Mouse (Mus musculus) heart, embryonic 16.5 days (tissue): ENCODE data around the gene Msx3. TPM values are rescaled to one million over a fixed set of nuclear protein-coding genes. Genes with fewer than 3 reads are reported as not detected.

Experiments
- ATAC-seq: fragments of 200-750 bp; cut with Nextera tagmentation; replicated peaks from 2 replicates; pipeline ENCODE4 v1.8.0; 2017; ENCODE audit warnings: moderate number of reproducible peaks; ENCODE audit not compliant: insufficient read depth, low FRiP score; ENCODE audit errors: extremely low read depth
- H3K27ac ChIP-seq: fragments of 300-500 bp; sonication (generic); 2 replicates; pipeline ENCODE4 v1.5.1; 2014; ENCODE audit warnings: mild to moderate bottlenecking, low read length, control low read depth, moderate library complexity
- H3K27me3 ChIP-seq: fragments of 300-500 bp; sonication (generic); 2 replicates; pipeline ENCODE4 v1.6.1; 2014; ENCODE audit warnings: low read length, mixed read lengths; ENCODE audit not compliant: control insufficient read depth, insufficient read depth
- H3K36me3 ChIP-seq: fragments of 300-500 bp; sonication (generic); 2 replicates; pipeline ENCODE4 v1.6.1; 2014; ENCODE audit not compliant: control insufficient read depth, insufficient read depth
- H3K4me1 ChIP-seq: fragments of 300-500 bp; sonication (generic); 2 replicates; pipeline ENCODE4 v1.6.1; 2014; ENCODE audit warnings: low read length, mixed read lengths; ENCODE audit not compliant: control insufficient read depth, insufficient read depth
- H3K4me2 ChIP-seq: fragments of 300-500 bp; sonication (generic); 2 replicates; pipeline ENCODE4 v1.6.1; 2014; ENCODE audit warnings: low read depth, mild to moderate bottlenecking, control low read depth, low read length
- H3K4me3 ChIP-seq: fragments of 300-500 bp; sonication (generic); 2 replicates; pipeline ENCODE4 v1.5.1; 2014; ENCODE audit warnings: mild to moderate bottlenecking, control low read depth, low read length
- H3K9ac ChIP-seq: fragments of 300-500 bp; sonication (generic); 2 replicates; pipeline ENCODE4 v1.6.1; 2014; ENCODE audit warnings: low read length, control low read depth
- H3K9me3 ChIP-seq: fragments of 300-500 bp; sonication (generic); replicated peaks from 2 replicates; pipeline ENCODE4 v1.6.1; 2016; ENCODE audit warnings: low read length; ENCODE audit not compliant: control insufficient read depth
- WGBS: fragments of 180-500 bp; shearing (Covaris S2); extraction: QIAGEN DNeasy Blood & Tissue Kit; methylation state at CpG from one replicate; pipeline ENCODE4 v1.1.7; 2014; 5-methylcytosine and 5-hydroxymethylcytosine counted together
- polyA plus RNA-seq: library from polyadenylated mRNA; unstranded; fragments of >200 nt; fragmentation: Nextera tagmentation; extraction: Ambion mirVana; gene quantifications from 2 replicates; pipeline ENCODE4 v1.2.1, GENCODE M21; 2015

Msx3 gene
- polyA plus RNA-seq, result not detected in 2 replicates

DNA sequence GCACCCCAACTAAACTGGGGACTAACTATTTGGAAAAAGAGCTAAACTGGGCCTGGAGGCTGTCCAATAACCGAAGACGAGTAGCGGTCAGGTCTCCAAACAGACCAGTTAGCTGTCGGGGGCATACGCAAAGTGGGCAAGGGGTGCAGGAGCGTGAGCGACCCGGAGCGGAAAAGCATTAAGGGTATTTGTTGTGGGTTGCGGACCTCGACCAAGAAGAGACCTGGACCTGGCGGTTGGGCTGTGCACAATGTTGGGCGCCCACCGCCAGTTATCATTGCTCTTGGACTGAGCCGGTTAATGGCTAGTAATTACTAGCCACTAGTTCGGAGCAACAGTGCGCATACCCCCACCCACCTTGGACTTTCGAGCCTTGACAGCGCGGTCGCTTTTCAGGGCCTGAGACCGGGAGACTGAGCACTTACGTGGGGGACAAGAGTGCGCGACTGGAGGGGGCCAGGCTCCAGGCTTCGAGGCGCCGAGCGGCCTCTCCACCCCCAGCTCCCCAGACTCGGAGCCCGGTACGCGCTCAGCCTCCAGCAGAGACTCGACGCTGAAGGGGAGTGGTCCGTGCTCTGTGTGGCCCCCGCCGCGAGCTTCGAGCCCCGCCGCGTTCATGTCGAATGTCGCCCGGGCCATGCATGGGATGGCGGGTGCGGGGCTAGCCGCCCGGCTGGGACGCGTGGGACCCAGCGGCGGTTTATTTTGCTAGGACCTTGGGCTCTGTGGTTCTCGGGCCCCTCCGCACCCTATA lies at the start of gene Msx3:
Msx3 (minus strand) TSS at position 729 of the 754 bp plus-strand sequence.
- no peak; the same call in 1 of the 2 replicates for ATAC-seq
- Histone ChIP-seq H3K4me2 (peak within 1 kb of the TSS; percentile 87), H3K36me3 (no peaks in the 10 kb centered on the region), H3K9me3 (no peaks in the 10 kb centered on the region), H3K27ac (no peak within 1 kb of the TSS), H3K4me1 (peaks cover 22% of the 10 kb centered on the region), H3K4me3 (peak within 1 kb of the TSS; percentile 53), H3K27me3 (peaks cover 93% of the 10 kb centered on the region), H3K9ac (no peak within 1 kb of the TSS)
- 2% methylated on average over 56 of the region's 56 CpGs for WGBS

DNA sequence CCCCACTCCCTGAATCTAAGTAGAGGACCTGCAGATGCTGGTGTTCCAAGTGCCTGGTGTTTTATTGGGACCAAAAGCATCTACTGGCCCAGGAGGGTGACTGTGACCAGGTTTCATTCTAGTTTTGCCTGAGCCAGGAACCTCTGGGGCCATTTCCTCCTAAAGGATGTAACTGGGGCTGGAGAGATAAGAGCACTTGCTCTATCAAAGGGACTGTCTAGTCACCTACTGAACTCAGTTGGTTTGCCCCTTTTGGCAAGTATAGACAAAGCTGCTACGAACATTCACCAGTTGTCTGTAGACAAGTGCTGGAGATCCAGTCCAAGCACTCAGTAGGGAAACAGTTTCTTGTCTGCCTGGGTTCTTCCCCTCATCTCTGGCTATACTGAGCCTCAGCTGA lies 49.6 kb upstream of the Msx3 start:
- H3K27me3 ChIP-seq, result no peaks in the 10 kb centered on the region

DNA sequence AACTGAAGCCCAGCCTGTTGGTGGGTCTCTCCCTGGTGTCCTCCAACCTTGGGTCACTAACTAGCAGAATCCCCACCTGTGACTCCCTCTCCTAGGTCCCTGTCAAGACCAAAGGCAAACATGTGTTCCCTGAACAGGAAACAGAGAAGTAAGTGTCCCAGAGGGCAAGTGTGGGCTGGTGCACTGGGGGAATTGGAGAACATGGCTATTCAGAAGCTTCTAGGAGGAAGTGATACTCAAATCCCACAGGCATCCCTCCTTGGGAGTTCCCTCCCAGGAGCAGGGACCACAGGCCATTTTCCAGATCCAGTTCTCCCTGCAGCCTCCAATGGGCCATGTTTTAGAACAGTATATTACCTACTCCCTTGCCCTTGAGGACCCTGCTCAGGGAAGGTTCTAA lies 47.2 kb upstream of the Msx3 start:
- peaks cover 2% of the 10 kb centered on the region for H3K36me3 ChIP-seq
- peaks cover 13% of the 10 kb centered on the region for H3K4me1 ChIP-seq
- no peak overlapping the region for H3K9ac ChIP-seq
- H3K9me3 ChIP-seq, result no peaks in the 10 kb centered on the region
- no peak overlapping the region for H3K27ac ChIP-seq
- H3K4me2 ChIP-seq, result no peak overlapping the region
- H3K4me3 ChIP-seq, result no peak overlapping the region
- no peaks in the 10 kb centered on the region for H3K27me3 ChIP-seq
- no peak for ATAC-seq

More for the DNA sequence above, 49.6 kb upstream of the Msx3 start:
- Histone ChIP-seq H3K4me3 (no peak overlapping the region), H3K4me2 (no peak overlapping the region), H3K4me1 (peaks cover 23% of the 10 kb centered on the region), H3K9me3 (no peaks in the 10 kb centered on the region), H3K9ac (no peak overlapping the region), H3K36me3 (peaks cover 2% of the 10 kb centered on the region), H3K27ac (no peak overlapping the region)
- WGBS, result 82% methylated on average over 1 of the region's 1 CpGs
- no peak for ATAC-seq

DNA sequence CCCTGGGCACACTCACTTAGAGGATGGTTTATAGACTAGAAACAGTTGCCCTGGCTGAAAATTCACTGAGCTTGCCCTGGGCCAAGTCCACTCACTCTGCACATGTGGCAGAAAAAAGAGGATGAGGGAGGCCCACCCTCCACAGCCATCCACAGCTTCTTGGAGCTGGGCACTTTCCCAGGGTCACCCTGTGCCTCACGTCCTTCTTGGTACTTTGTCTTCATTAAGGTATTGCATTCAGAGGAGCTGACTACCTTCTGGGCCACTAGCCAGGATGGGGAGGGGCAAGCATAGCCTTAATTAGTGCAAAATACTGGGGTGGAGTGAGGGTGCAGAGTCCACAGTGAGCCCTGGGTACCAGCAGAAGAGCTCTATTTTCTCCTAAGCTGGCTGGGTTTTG lies 46.7 kb upstream of the Msx3 start:
- WGBS, result 33% methylated on average over 1 of the region's 1 CpGs
- Histone ChIP-seq H3K36me3 (peaks cover 2% of the 10 kb centered on the region), H3K27ac (no peak overlapping the region), H3K27me3 (no peaks in the 10 kb centered on the region), H3K4me2 (no peak overlapping the region), H3K9me3 (no peaks in the 10 kb centered on the region), H3K4me3 (no peak overlapping the region), H3K9ac (no peak overlapping the region), H3K4me1 (peaks cover 10% of the 10 kb centered on the region)
- 0 out of 2 replicates have a peak, but pooled peaks have one; percentile 12 for ATAC-seq

DNA sequence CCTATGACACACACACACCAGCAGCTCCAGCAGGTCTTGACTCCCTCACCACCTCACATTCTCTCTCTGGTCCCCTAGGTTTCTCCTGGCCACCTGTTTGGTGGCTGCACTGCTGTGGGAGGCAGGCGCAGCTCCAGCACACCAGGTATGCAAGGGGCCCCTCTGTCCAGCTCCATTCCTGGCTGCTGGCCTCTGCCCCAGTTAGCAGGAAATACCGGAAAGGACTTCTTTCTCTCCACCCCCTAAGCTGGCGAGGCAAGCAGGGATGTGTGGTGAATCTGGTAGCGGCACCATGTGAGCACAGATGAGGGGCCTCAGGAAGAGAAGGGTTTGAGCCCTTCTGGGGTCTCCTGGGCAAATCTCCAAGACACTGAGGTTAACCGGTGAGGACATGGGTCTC lies 46.1 kb upstream of the Msx3 start:
- Histone ChIP-seq H3K27ac (no peak overlapping the region), H3K27me3 (no peaks in the 10 kb centered on the region), H3K9me3 (no peaks in the 10 kb centered on the region), H3K4me2 (no peak overlapping the region; the same call in 1 of the 2 replicates), H3K4me3 (no peak overlapping the region), H3K9ac (peak overlapping the region; percentile 22; the same call in 1 of the 2 replicates), H3K36me3 (peaks cover 2% of the 10 kb centered on the region), H3K4me1 (peaks cover 10% of the 10 kb centered on the region)
- WGBS, result 32% methylated on average over 5 of the region's 5 CpGs
- no peak for ATAC-seq

DNA sequence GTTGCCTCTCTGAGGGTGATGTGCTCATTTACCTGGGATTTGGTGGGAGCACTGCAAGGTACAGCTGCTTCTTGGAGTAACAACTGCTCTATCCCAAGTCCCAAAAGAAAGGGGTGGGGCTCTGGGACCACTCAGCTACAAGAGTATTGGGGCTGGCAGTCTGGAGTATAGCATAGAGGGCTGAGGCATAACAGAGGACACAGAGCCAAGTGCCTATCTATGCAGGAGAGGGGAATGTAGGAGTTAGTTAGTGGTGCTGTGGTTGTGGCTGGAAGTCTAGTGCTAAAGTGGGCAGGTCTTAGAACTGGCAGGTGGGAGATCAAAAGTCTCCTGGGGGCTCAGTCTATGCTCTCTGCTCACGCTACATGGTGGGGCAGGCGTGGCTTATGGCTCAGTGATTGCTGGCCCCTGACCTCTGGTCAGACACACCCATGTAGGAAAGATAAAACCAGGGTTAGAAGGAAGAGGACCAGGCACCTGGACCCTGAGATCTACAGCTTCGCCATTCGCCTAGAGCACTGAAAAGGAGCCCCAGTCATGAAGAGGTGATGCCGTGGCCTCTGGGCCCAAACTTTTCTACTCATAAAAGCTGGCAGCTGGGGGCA lies 44.1 kb upstream of the Msx3 start, which contains the start of gene Prap1:
Prap1 (plus strand) TSS at position 472 of the 605 bp plus-strand sequence.
- 72% methylated on average over 5 of the region's 5 CpGs for WGBS

DNA sequence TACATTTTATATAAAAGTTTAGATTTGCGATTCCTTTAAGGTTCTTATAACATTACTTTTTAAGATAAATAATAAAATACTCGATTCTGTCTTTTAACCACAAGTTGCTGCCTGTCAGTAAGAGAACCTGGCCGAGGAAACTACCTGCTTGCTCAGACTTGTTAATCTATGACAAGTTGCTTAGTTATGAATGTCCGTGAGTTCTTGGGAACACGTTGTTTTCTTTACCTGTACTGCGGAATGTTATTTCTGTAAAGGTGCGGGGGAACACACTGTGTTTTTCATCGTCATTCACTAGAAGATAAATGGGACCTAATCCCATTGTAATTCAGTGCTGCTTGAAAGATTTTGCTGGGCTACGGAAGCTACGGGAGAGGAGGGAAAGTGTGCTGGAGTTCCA lies 41.7 kb upstream of the Msx3 start:
- no peak overlapping the region for H3K27ac ChIP-seq
- ATAC-seq, result no peak
- no peak overlapping the region for H3K4me2 ChIP-seq
- no peaks in the 10 kb centered on the region for H3K9me3 ChIP-seq
- no peak overlapping the region for H3K4me3 ChIP-seq
- 78% methylated on average over 10 of the region's 10 CpGs for WGBS
- no peak overlapping the region for H3K9ac ChIP-seq
- H3K36me3 ChIP-seq, result no peaks in the 10 kb centered on the region
- H3K27me3 ChIP-seq, result no peaks in the 10 kb centered on the region; the same call in 1 of the 2 replicates
- peaks cover 10% of the 10 kb centered on the region for H3K4me1 ChIP-seq

More for the DNA sequence above, 44.1 kb upstream of the Msx3 start, which contains the start of gene Prap1:
- no peak within 1 kb of the TSS for H3K4me2 ChIP-seq
- H3K4me1 ChIP-seq, result peaks cover 10% of the 10 kb centered on the region
- H3K9ac ChIP-seq, result no peak within 1 kb of the TSS
- no peak within 1 kb of the TSS for H3K27ac ChIP-seq
- H3K9me3 ChIP-seq, result no peaks in the 10 kb centered on the region
- no peaks in the 10 kb centered on the region for H3K27me3 ChIP-seq
- ATAC-seq, result no peak
- no peaks in the 10 kb centered on the region; the same call in 1 of the 2 replicates for H3K36me3 ChIP-seq
- H3K4me3 ChIP-seq, result no peak within 1 kb of the TSS

DNA sequence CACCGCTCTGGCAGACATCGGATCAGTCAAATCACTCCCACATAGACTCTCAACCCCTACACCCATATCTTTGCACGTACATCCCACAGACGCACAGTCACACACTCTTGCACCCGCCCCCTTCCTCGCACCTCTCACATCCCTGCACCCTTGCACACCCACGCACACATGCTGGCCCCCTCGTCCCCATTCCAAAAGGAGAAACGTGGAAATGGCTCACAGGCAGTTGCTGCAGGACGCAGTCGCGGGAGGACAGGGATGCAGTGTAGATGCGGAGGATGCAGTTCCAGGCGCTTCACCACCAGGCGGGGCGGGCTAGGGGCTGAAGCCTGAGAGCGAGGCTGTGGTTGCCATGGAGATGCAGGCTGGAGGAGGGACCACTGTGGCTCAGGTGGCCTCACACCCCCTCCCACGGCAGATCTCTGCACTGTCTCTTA lies 33.4 kb upstream of the Msx3 start, which contains the start of gene Caly:
Caly (minus strand) TSS at position 307 of the 437 bp plus-strand sequence.
- no peak within 1 kb of the TSS for H3K4me2 ChIP-seq
- 9% methylated on average over 18 of the region's 18 CpGs for WGBS
- no peak within 1 kb of the TSS for H3K4me3 ChIP-seq
- ATAC-seq, result no peak
- H3K9me3 ChIP-seq, result no peaks in the 10 kb centered on the region
- H3K27me3 ChIP-seq, result peaks cover 49% of the 10 kb centered on the region
- peaks cover 5% of the 10 kb centered on the region; the same call in 1 of the 2 replicates for H3K4me1 ChIP-seq
- no peaks in the 10 kb centered on the region for H3K36me3 ChIP-seq
- H3K27ac ChIP-seq, result no peak within 1 kb of the TSS
- H3K9ac ChIP-seq, result no peak within 1 kb of the TSS
